Mouse (Mus musculus) kidney, postnatal 0 days (tissue): ENCODE measurements at regions not wholly inside any gene's neighbourhood (a gene's known extent, or its start where the extent isn't known, plus 50 kb on each side); places are given as distances from the start of the nearest gene placed in this dataset.
"Not testable (repeated sequence)": the region's sequence is repeated elsewhere in the genome, so short reads cannot be mapped to it uniquely, and the experiment has no call there.

Experiments used
- ATAC-seq: fragments of 200-750 bp; cut with Nextera tagmentation; replicated peaks from 2 replicates; pipeline ENCODE4 v1.8.0; 2017; ENCODE audit warnings: low read depth, moderate number of reproducible peaks, moderate TSS enrichment, moderate library complexity; ENCODE audit not compliant: low FRiP score
- DNase-seq: peaks from one replicate; pipeline ENCODE4 v3.0.0-alpha.2; 2016; ENCODE audit warnings: low spot score
- H3K27ac ChIP-seq: fragments of 300-500 bp; sonication (generic); 2 replicates; pipeline ENCODE4 v1.5.1; 2014; ENCODE audit warnings: mild to moderate bottlenecking
- H3K27me3 ChIP-seq: fragments of 300-500 bp; sonication (generic); 2 replicates; pipeline ENCODE4 v1.6.1; 2014; ENCODE audit warnings: low read length, mixed read lengths; ENCODE audit not compliant: insufficient read depth
- H3K36me3 ChIP-seq: fragments of 300-500 bp; sonication (generic); 2 replicates; pipeline ENCODE4 v1.6.1; 2014; ENCODE audit warnings: low read length, mixed read lengths; ENCODE audit not compliant: insufficient read depth
- H3K4me1 ChIP-seq: fragments of 300-500 bp; sonication (generic); replicated peaks from 2 replicates; pipeline ENCODE4 v1.6.1; 2014; ENCODE audit warnings: antibody characterized with exemption, low read length, mixed read lengths; ENCODE audit not compliant: insufficient read depth
- H3K4me2 ChIP-seq: fragments of 300-500 bp; sonication (generic); 2 replicates; pipeline ENCODE4 v1.6.1; 2014; ENCODE audit warnings: mild to moderate bottlenecking, low read length, moderate library complexity, mixed read lengths
- H3K4me3 ChIP-seq: fragments of 300-500 bp; sonication (generic); replicated peaks from 2 replicates; pipeline ENCODE4 v1.5.1; 2014; ENCODE audit warnings: low read depth, low read length
- H3K9ac ChIP-seq: fragments of 300-500 bp; sonication (generic); 2 replicates; pipeline ENCODE4 v1.6.1; 2014; ENCODE audit warnings: low read depth, low read length
- H3K9me3 ChIP-seq: fragments of 300-500 bp; sonication (generic); replicated peaks from 2 replicates; pipeline ENCODE4 v1.6.1; 2016; ENCODE audit warnings: low read length, inconsistent platforms, mixed read lengths
- WGBS: fragments of 180-500 bp; shearing (Covaris S2); extraction: QIAGEN DNeasy Blood & Tissue Kit; methylation state at CpG from one replicate; pipeline ENCODE4 v1.1.7; 2014; 5-methylcytosine and 5-hydroxymethylcytosine counted together

DNA sequence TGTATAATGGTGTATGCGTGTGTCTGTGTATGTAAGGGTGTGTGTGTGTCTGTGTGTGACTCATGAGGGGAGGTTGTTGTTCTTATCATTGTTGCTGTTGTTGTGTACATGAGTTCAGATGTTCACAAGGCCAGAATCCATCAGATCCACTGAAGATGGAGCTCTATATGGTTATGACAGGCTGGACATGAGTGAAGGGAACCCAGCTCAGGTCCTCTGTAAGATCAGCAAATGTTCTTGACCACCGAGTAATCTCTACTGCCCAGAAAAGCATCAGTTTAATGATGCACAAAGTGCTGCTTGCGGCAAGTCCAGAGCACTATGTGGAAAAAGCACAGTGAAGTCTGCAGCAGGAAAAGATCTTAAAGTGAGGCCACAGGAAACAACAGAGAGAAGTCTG lies 77.5 kb downstream of the Gm15319 start:
- H3K27ac ChIP-seq, H3K27me3 ChIP-seq, H3K4me3 ChIP-seq, DNase-seq, ATAC-seq, H3K4me1 ChIP-seq, H3K4me2 ChIP-seq, H3K36me3 ChIP-seq, H3K9ac ChIP-seq, H3K9me3 ChIP-seq: not testable (repeated sequence)
- WGBS: 82% methylated on average over 2 of the region's 3 CpGs

DNA sequence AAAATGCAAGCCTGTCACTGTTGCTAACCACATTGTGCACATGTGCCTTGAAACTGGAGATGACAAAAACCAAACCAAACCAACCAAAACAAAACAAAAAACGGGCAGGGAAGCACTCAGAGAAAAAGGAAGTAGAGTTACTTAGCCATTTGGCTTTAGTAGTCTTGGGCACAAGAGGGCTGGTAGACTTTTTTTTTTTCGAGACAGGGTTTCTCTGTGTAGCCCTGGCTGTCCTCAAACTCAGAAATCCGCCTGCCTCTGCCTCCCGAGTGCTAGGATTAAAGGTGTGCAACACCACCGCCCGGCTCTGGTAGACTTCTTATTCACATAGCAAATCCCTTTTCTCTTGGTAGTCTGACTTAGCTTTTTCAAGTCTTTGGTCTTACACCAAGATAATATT lies 78.2 kb downstream of the Gm15319 start:
- WGBS: 80% methylated on average over 3 of the region's 6 CpGs
- ATAC-seq, H3K4me2 ChIP-seq, H3K27me3 ChIP-seq, DNase-seq, H3K4me1 ChIP-seq, H3K9me3 ChIP-seq, H3K4me3 ChIP-seq, H3K36me3 ChIP-seq, H3K27ac ChIP-seq, H3K9ac ChIP-seq: not testable (repeated sequence)

DNA sequence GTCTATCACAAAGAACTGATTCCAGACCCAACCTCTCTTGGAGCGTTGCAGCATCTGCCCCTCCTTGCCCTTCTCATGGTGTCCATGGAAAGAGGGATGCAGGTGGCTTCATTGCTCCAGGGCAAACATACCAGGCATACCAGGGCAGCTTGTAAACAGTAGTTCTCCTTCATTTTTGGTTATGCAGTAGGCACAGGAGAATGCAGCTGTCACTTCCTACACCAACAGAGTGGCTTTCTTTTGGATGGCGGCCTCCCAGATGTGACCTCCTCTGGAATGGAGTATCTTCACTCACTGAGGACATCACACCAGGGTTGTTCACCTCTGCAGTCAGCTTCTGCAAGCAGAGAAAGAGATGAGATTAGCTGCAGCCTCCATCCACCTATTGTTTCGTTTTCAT lies 79.9 kb downstream of the Gm15319 start:
- H3K27me3 ChIP-seq, H3K36me3 ChIP-seq, H3K4me1 ChIP-seq, ATAC-seq, H3K9me3 ChIP-seq, DNase-seq, H3K27ac ChIP-seq, H3K4me2 ChIP-seq, H3K9ac ChIP-seq, H3K4me3 ChIP-seq: not testable (repeated sequence)
- WGBS: 86% methylated on average over 1 of the region's 3 CpGs

DNA sequence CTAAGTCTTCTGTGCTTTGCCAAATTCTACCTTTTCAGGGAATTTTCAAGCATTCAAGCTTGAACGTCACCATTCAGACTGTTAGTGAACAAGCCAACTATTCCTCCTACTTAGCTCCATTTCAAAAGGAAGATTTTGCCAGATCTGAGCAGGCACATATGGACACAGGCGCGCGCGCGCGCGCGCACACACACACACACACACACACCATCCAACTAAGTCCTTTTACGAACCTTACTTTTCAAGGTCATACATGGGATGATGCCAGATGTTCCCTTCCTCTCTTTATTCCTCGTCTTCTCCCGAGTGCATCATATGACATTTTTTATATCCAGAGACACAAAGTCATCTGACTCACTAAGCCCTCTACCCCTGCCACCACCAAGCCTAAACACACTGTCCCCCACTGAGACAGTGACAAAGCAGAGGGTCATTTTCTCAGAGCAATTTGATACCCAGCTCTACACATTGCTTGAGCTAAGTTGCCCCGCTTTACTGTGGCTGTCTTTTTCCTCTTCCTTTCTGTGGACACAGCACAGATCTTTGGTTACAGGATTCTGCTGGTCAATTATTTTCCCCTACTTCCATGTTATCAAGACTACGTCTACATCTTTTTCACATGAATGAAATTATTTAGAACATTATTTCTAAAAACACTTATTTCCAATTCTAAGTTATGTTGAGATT lies 81.7 kb downstream of the Gm15319 start:
- not testable (repeated sequence) for ATAC-seq, H3K9me3 ChIP-seq
- WGBS: 97% methylated on average over 14 of the region's 14 CpGs

DNA sequence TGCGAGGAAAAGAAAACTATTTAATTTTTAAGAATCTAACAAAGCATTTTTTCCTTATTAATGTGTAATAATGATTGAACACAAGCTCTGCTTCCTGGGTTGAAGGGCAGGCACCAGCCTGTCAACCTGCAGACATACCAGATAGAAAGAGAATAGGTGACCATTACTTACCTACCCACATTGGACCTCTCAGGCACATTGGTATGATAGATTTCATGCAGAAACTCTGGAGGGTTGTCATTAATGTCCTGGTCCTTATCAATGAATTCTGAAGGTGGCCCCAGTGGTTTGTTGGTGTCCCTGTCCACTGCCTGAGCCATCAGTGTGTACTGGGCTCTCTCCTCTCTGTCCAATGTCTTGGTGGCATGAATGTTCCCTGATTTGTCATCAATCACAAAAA lies 85.3 kb downstream of the Gm15319 start:
- H3K4me1 ChIP-seq, H3K27me3 ChIP-seq, ATAC-seq, H3K9me3 ChIP-seq, H3K36me3 ChIP-seq, H3K27ac ChIP-seq, H3K9ac ChIP-seq, H3K4me2 ChIP-seq, DNase-seq, H3K4me3 ChIP-seq: not testable (repeated sequence)
- WGBS: 83% methylated on average over 1 of the region's 1 CpGs

More for the DNA sequence above, 81.7 kb downstream of the Gm15319 start:
- not testable (repeated sequence) for H3K27ac ChIP-seq, H3K4me3 ChIP-seq, H3K4me1 ChIP-seq, H3K9ac ChIP-seq, H3K27me3 ChIP-seq, H3K36me3 ChIP-seq, H3K4me2 ChIP-seq, DNase-seq

DNA sequence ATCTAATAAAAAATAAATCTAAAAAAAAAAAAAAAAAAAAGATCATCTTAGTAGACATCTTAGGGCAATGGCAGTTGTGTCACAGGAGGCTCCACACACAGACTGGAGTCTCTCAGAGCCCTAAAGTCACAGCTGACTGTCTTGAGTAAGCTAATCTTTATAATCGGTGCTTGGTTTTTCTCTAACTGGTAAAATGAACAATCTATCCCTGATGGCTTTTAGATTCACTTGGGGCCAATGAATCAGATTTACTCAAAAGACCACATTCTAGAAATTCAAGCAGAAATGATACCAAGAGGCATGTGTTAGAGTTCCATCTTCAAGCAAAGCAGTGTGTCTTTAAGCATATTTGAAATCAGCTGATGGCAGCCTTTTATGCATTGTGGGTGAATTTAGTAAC lies 86.3 kb downstream of the Gm15319 start:
- not testable (repeated sequence) for H3K4me2 ChIP-seq, H3K27me3 ChIP-seq, DNase-seq, H3K9me3 ChIP-seq, ATAC-seq, H3K4me1 ChIP-seq, H3K27ac ChIP-seq, H3K36me3 ChIP-seq, H3K4me3 ChIP-seq, H3K9ac ChIP-seq
- 81% methylated on average over 1 of the region's 1 CpGs for WGBS

DNA sequence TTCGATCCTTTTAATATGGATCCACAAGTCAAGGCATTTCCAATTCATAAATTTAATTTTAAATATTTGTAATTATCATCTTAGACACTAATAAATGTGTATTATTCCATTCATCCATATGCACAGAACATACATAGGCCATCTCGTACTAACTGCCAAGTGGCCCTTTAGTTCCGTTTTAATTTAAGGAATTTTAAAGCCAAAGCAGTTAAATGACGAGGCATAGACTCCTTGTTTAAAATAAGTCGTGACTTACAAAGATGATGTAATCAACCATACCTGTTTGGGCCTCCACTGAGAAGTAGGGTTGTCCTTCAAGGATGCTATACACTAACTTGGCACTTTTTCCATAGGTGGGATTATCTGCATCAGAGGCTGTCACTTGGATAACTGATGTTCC lies 89.2 kb downstream of the Gm15319 start:
- not testable (repeated sequence) for H3K4me1 ChIP-seq, H3K36me3 ChIP-seq, H3K27ac ChIP-seq, H3K9ac ChIP-seq, H3K4me2 ChIP-seq, H3K9me3 ChIP-seq, ATAC-seq, DNase-seq, H3K4me3 ChIP-seq, H3K27me3 ChIP-seq
- 82% methylated on average over 4 of the region's 5 CpGs for WGBS

DNA sequence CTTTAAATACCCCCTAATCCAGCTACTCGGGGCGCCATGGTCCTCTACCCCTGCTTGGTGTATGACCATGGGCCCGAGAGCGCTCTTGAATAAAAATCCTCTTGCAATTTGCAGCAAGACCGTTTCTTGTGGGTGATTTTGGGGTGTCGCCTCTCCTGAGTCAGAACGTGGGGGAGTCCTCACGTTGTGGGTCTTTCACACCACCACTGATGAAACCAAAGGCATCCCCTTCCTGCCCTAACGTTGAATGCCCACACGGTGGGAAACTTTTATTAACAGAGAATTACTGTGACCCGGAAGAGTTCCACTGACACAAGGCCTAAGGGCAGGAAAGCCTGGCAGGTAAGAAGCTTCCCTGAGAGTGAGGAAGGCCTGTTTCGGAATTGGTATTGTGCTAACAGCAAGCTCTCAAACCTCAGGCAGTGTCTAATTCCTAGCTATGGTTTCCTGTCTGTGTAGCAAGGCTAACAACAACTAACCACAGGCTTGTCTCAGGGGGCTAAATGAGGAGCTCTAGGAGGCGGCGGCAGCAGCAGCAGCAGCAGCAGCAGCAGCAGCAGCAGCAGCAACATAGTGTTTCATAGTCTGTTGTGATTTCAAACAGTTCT lies 95.4 kb downstream of the Gm15319 start:
- H3K27ac ChIP-seq, H3K4me1 ChIP-seq, DNase-seq, H3K27me3 ChIP-seq, H3K9me3 ChIP-seq, H3K4me2 ChIP-seq, ATAC-seq, H3K36me3 ChIP-seq, H3K9ac ChIP-seq, H3K4me3 ChIP-seq: not testable (repeated sequence)
- WGBS: 86% methylated on average over 10 of the region's 14 CpGs

DNA sequence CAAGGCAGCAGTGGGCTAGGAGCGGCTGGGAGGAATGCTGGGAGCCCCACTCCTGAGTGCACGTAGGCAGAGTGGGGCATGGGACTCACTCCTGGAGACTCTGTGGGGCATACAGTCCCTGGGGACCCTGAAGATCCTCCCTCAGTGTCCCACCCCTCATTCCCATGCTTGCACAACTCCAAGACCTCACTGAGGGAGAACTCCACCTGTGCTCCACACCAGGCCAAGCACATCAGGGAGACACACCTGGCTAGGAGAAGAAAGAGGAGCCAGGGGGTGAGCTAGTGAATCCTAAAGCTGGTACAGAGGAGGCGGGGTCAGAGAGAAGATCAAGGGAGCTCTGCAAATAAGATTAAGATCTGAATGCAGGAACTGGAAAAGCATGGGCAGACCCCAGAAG lies 96.2 kb downstream of the Gm15319 start:
- H3K9ac ChIP-seq, H3K9me3 ChIP-seq, H3K4me3 ChIP-seq, H3K27me3 ChIP-seq, H3K4me2 ChIP-seq, DNase-seq, H3K27ac ChIP-seq, H3K36me3 ChIP-seq, ATAC-seq, H3K4me1 ChIP-seq: not testable (repeated sequence)
- 84% methylated on average over 3 of the region's 3 CpGs for WGBS
